Mouse (Mus musculus) gastrocnemius, postnatal 25 days (tissue): Measurements from ENCODE around the gene Kctd7. TPM values are rescaled to one million over a fixed set of nuclear protein-coding genes. Genes with fewer than 3 reads are reported as not detected.

Source experiments
- DNase-seq: peaks from one replicate; pipeline ENCODE4 v3.0.0; 2022
- total RNA-seq, 2 experiments: library from RNA; stranded (reverse); gene quantifications; 1 replicate in 1 of 2; 2 replicates in 1 of 2; pipeline ENCODE4 v1.2.3; 2021

Gene Kctd7
- total RNA-seq, 2 experiments from 2014 or later, result 2.8 to 3.9 TPM

DNA sequence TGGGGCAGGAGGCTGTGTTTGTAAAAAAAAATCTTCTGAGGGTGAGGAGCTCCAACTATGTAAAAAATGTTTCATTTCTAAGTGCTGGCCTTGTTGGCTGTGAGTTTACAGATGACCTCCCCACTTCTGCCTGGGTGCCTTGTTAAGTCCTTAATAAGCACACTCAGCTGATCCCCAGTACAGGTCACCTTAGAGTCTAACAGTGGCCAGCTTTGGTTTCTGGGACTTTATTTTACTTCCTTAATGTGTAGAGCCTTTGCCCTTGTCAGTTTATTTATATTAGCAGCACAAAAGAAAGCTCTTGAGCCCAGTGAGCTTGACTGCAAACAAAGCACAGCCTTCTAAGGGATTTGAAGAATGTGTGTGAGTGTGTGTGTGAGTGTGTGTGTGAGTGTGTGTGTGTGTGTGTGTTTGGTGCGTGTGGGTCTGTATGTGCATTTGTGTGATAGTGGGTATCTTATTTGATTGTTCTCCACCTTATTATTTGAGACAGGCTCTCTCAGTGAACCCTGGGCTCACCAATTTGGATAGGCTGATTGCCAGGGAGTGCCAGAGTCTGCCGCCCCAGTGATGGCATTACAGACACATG lies 47.8 kb downstream of the Kctd7 start:
- DNase-seq, result no peak

DNA sequence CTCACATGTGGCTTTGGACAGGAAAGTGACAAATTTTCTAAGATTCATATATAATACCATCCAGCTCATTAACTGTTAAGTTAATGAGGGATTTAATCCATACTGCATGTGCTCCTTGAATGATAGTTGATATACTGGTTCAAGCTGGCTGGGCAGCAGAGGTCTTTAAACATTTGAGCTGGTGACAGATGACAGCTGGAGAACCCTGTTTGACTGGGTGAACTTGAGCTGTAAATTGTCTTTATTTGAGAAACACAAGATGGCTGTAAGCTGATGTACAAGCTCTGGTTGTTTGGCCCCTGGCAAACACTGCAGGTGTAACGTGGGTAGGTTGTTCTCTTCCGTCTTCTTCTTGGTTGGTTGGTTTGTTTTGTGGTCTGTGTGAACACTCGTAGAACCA lies 49.1 kb downstream of the Kctd7 start:
- DNase-seq, result no peak

DNA sequence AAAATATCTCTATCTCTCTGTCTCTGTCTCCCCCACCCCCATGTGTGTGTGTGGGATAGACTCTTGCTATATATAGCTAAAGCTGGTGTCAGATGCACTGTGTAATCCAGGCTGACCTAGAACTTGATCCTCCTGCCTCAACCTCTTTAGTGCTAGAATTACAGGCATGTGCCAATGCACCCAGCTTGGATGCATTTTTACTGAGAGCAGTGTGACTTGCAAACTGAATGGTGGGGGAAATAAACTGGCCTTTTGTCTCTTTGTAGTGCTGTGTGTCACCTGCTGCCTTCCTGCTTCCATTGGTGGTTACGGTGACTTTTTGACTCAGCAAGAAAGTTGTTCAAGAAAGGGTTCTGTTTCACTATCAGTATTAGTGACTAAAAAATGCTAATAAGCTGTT lies 51.6 kb downstream of the Kctd7 start:
- peak; percentile 15 for DNase-seq

DNA sequence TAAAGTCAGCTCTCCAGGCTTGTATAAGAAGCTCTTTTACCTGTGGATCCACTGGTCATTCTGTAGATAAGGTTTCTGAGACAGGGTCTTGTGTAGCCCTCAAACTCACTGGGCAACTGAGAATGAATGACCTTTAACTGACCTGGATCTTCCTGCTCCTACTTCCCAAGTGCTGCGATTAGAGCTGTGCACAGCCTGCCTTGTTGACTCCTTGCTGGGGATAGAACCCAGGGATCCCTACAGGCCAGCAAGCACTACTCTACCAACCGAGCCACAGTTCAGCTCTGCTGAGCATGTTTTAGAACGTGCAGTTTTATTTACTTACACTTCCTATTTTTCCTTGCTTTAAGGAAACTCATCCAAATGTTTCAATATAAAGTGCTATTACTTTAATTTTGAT lies 52.8 kb downstream of the Kctd7 start:
- no peak for DNase-seq

DNA sequence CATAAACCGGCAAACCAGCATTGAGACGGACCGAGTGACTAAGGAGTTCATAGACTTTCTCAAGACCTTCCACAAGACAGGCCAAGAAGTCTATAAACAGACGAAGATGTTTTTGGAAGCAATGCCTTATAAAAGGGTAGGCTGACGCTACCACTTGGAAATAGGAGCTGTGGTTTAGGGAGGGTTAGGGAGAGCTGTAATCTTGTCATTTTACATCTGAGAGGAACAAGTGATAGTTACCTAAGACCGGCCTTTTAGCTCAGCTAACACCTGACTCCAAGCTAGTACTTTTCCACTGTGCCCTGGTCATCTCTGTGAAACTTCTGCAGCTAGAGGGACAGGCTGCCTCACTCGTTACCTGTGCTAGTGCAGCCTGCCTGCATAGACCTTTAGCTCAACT lies 53.3 kb downstream of the Kctd7 start:
- DNase-seq, result no peak

DNA sequence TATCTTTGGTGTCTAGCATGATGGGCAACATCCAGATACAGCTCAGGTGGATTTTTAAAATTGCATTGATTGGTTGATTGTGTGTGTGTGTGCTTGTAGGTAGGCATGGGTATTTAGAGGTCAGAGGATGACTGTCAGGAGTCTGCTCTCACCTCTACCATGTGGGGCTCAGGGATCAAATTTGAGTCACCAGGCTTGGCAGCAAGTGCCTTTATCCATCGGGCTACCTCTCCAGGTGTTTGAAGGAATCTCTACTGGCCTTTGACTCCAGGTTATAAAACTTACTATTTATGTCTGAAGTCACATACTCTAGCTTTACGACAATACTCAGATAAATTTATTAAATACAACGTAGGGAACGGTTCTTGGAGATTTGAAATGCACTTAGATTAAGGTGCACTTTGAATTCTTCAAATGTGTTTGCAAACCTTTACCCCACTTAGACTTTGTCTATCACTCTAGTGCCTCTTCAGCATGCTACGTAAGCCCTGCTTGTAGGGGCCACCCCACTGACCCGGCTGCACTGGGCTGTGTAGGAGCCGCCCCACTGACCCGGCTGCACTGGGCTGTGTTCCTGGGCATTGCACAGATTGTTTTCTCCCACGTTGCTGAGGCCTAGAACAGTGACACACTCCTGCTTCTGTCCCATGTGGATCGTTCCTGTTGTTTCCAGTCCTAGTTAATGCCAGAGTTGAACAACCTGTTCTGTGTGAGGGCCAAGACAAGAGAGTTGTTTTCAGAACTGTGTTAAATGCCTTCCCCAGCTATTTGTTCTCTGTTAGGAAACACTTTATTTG lies 55.8 kb downstream of the Kctd7 start:
- no peak for DNase-seq

DNA sequence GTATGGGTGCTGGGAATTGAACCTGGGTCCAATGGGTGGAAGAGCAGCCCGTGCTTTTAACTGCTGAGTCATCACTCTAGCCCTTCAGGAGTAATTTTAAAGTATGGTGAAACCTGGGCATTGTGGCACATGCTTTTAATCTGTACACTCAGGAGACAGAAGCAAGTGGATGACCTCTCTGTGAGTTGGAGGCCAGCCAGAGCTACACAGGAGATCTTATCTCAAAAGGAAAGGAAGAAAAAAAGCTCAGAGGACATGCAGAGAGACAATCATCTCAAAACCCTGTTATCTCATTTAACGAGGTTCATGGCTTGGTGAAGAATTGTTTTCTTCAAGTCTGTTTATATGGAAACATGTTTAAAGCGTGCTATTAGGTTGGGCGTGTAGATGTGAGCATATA lies 59.3 kb downstream of the Kctd7 start:
- no peak for DNase-seq

DNA sequence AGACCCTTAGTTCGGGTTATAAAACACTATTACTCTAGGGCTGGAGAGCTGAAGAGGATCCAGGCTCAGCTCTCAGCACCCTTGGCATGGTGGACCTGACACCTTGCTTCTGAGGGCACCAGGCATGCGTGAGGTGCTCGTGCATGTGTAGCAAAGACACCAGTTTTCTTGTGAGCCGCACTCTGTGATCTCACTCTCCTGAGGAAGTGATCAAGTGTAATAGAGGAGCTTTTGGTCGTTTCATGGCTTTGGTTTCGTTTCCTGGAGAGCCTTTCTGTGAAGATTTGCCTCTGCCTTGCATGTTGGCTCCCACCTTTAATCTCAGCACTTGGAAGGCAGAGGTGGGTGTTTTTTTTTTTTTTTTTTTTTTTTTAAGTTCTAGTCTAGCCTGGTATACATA lies 59.9 kb downstream of the Kctd7 start:
- DNase-seq, result no peak

Other genes starting within 250 kb of the Kctd7 start
- 1 to 10 TPM in 1 of 2 experiments, under 1 TPM in 1; 0.19 to 1.1 TPM for gene Zbed5, start 249.1 kb upstream of the Kctd7 start, total RNA-seq
- gene Phkg1, start 246.3 kb upstream of the Kctd7 start, total RNA-seq, result 100 to 1,000 TPM; 297 to 365 TPM
- gene Nupr1l, start 236.3 kb upstream of the Kctd7 start, total RNA-seq, result 1 to 10 TPM in 1 of 2 experiments, not detected in 1; 1.2 TPM
- gene Vkorc1l1, start 202.9 kb upstream of the Kctd7 start, total RNA-seq, result 10 to 100 TPM; 18.3 to 19.4 TPM
- 10 to 100 TPM in 1 of 2 experiments, 1 to 10 TPM in 1; 9.2 to 14.7 TPM for gene Gusb, start 141.8 kb upstream of the Kctd7 start, total RNA-seq
- gene Asl, start 115.6 kb upstream of the Kctd7 start, total RNA-seq, result 10 to 100 TPM in 1 of 2 experiments, 1 to 10 TPM in 1; 9.4 to 10.1 TPM
- 10 to 100 TPM; 13.3 to 13.9 TPM for gene Crcp, start 115.6 kb upstream of the Kctd7 start, total RNA-seq
- gene Tpst1, start 71.5 kb upstream of the Kctd7 start, total RNA-seq, result 1 to 10 TPM; 5.8 to 7.7 TPM
- 10 to 100 TPM; 71.7 to 81.0 TPM for gene Rabgef1, start 26.9 kb downstream of the Kctd7 start, total RNA-seq
- 10 to 100 TPM; 36.0 to 40.1 TPM for gene Tmem248, start 72.2 kb downstream of the Kctd7 start, total RNA-seq
- 10 to 100 TPM; 25.5 to 25.6 TPM for gene Sbds, start 110.7 kb downstream of the Kctd7 start, total RNA-seq
- 1 to 10 TPM; 8.7 to 8.8 TPM for gene Tyw1, start 110.8 kb downstream of the Kctd7 start, total RNA-seq
- under 1 TPM in 1 of 2 experiments, not detected in 1; 0.16 TPM for gene Caln1, start 224.6 kb downstream of the Kctd7 start, total RNA-seq
- gene A330070K13Rik, start 239.8 kb downstream of the Kctd7 start, total RNA-seq, result not detected